ENCODE assay signal across 13 mouse cellular contexts in genomic region chr4:128904035-128904800, GRCm38 (mm10). TPM values are rescaled to one million over a fixed set of nuclear protein-coding genes. Genes with fewer than 3 reads are reported as not detected.
DNase-seq lines count a peak whose midpoint lies in the region; ATAC-seq and TF ChIP-seq lines count a peak whose summit lies in the region.
"Had no signal": no experiment of that assay in that cellular context is flagged by ENCODE, and none has a peak within 500 bp of the region (broad histone marks: within the 10 kb centered on the region; RNA-seq: fewer than 3 reads in every experiment).

No protein-coding gene starts in this region.

- peaks cover 8% of the 10 kb centered on the region; the same call in 1 of the 2 replicates for H3K27me3 ChIP-seq in heart, embryonic 13.5 days (replicated peaks)
- H3K27me3 ChIP-seq in embryonic facial prominence, embryonic 11.5 days (ENCODE audit: control insufficient read depth, insufficient read depth, low read length), result no peaks in the 10 kb centered on the region
- H3K27me3 ChIP-seq in limb, embryonic 15.5 days, result no peaks in the 10 kb centered on the region
- H3K27me3 ChIP-seq: intestine, embryonic 15.5 days; stomach, embryonic 15.5 days had no signal

- intact Hi-C loops in left cerebral cortex, postnatal 36 days (cut with DNase I), result no loop called here

- H3K4me2 ChIP-seq in heart, embryonic 13.5 days, result no peak overlapping the region
- H3K4me2 ChIP-seq in embryonic facial prominence, embryonic 11.5 days (ENCODE audit: low read depth, low read length), result no peak overlapping the region
- no peak overlapping the region for H3K4me2 ChIP-seq in limb, embryonic 15.5 days
- H3K4me2 ChIP-seq: intestine, embryonic 15.5 days; stomach, embryonic 15.5 days had no signal

- H3K36me3 ChIP-seq in heart, embryonic 13.5 days, result peaks cover 28% of the 10 kb centered on the region
- peaks cover 2% of the 10 kb centered on the region; the same call in 1 of the 2 replicates for H3K36me3 ChIP-seq in embryonic facial prominence, embryonic 11.5 days (replicated peaks; ENCODE audit: control insufficient read depth, insufficient read depth, low read depth, low read length)
- H3K36me3 ChIP-seq in limb, embryonic 15.5 days, result peaks cover 17% of the 10 kb centered on the region; the same call in 1 of the 2 replicates

- H3K27ac ChIP-seq in heart, embryonic 13.5 days (replicated peaks), result no peak overlapping the region
- H3K27ac ChIP-seq in embryonic facial prominence, embryonic 11.5 days (replicated peaks; ENCODE audit: low read depth, low read length), result peak overlapping the region; percentile 68
- H3K27ac ChIP-seq in limb, embryonic 15.5 days, result peak overlapping the region; percentile 38; the same call in 1 of the 2 replicates
- no peak overlapping the region for H3K27ac ChIP-seq in layer of hippocampus, adult 2 months
- H3K27ac ChIP-seq: intestine, embryonic 15.5 days; left cerebral cortex, adult 2 months; stomach, embryonic 15.5 days had no signal

- H3K4me1 ChIP-seq in heart, embryonic 13.5 days, result peaks cover 34% of the 10 kb centered on the region
- H3K4me1 ChIP-seq in embryonic facial prominence, embryonic 11.5 days (ENCODE audit: control insufficient read depth, insufficient read depth, low read length), result peaks cover 24% of the 10 kb centered on the region
- peaks cover 38% of the 10 kb centered on the region for H3K4me1 ChIP-seq in limb, embryonic 15.5 days

- no peaks in the 10 kb centered on the region for H3K9me3 ChIP-seq in heart, embryonic 13.5 days
- H3K9me3 ChIP-seq in embryonic facial prominence, embryonic 11.5 days (replicated peaks; ENCODE audit: control insufficient read depth, low read length), result no peaks in the 10 kb centered on the region
- no peaks in the 10 kb centered on the region for H3K9me3 ChIP-seq in limb, embryonic 15.5 days
- H3K9me3 ChIP-seq: intestine, embryonic 15.5 days; stomach, embryonic 15.5 days had no signal

- TF ChIP-seq CTCF in layer of hippocampus, adult 2 months (conservative IDR thresholded peaks at IDR 0.05), result no peak

- no peak for ATAC-seq in heart, embryonic 13.5 days (ENCODE audit: extremely low read depth, insufficient number of reproducible peaks, low FRiP score, low TSS enrichment)
- 0 out of 2 replicates have a peak, but pooled peaks have one; percentile 26 for ATAC-seq in embryonic facial prominence, embryonic 11.5 days (replicated peaks; ENCODE audit: insufficient number of reproducible peaks, low FRiP score, low TSS enrichment, low read depth)
- ATAC-seq in limb, embryonic 15.5 days (ENCODE audit: insufficient number of reproducible peaks, low FRiP score, low TSS enrichment, low read depth), result no peak
- ATAC-seq: intestine, embryonic 15.5 days had no signal

- 0 out of 2 replicates have a peak overlapping the region, but pooled peaks have one; percentile 26 for H3K9ac ChIP-seq in heart, embryonic 13.5 days
- H3K9ac ChIP-seq in embryonic facial prominence, embryonic 11.5 days (replicated peaks; ENCODE audit: low read length), result 0 out of 2 replicates have a peak overlapping the region, but pooled peaks have one; percentile 18
- no peak overlapping the region for H3K9ac ChIP-seq in limb, embryonic 15.5 days
- H3K9ac ChIP-seq: intestine, embryonic 15.5 days; stomach, embryonic 15.5 days had no signal

- WGBS in heart, embryonic 13.5 days, result 55% methylated on average over 8 of the region's 8 CpGs
- 30% methylated on average over 8 of the region's 8 CpGs for WGBS in embryonic facial prominence, embryonic 11.5 days
- WGBS in limb, embryonic 15.5 days, result 39% methylated on average over 8 of the region's 8 CpGs

- no peak for DNase-seq in heart, adult 18-20 months
- DNase-seq in brain, adult 2 months (ENCODE audit: low read depth, low spot score), result peak; percentile 69
- DNase-seq in embryonic facial prominence, embryonic 11.5 days (ENCODE audit: low spot score), result peak; percentile 83
- DNase-seq in left cerebral cortex, postnatal 36 days (ENCODE audit: low spot score in 2 of 2), result no peak
- no peak for DNase-seq in layer of hippocampus, adult 2 months (ENCODE audit: low spot score in 2 of 2)
- no peak for DNase-seq in gastrocnemius, postnatal 4 days (ENCODE audit: low spot score in 2 of 2)
- DNase-seq: lung, postnatal 4 days had no signal

- no peak overlapping the region for H3K4me3 ChIP-seq in heart, embryonic 13.5 days
- no peak overlapping the region for H3K4me3 ChIP-seq in embryonic facial prominence, embryonic 11.5 days (ENCODE audit: low read depth, low read length)
- H3K4me3 ChIP-seq in limb, embryonic 15.5 days, result no peak overlapping the region
- H3K4me3 ChIP-seq in layer of hippocampus, adult 2 months, result no peak overlapping the region
- H3K4me3 ChIP-seq: intestine, embryonic 15.5 days; left cerebral cortex, adult 2 months; stomach, embryonic 15.5 days had no signal

RNA-seq across cellular contexts. Expression of gene Trim62, which starts 20.8 kb away (rescaled TPM):
- polyA plus RNA-seq in heart, embryonic 13.5 days (2015; fragmentation: Nextera tagmentation; extraction: Ambion mirVana), result 2.8 and 2.9 TPM in 2 replicates
- total RNA-seq in heart, adult 18-20 months (2021), result 1 to 10 TPM; 1.1 to 1.3 TPM
- polyA plus RNA-seq in embryonic facial prominence, embryonic 11.5 days (2014; fragmentation: Nextera tagmentation; extraction: Ambion mirVana), result 13.9 and 14.6 TPM in 2 replicates
- polyA plus RNA-seq in limb, embryonic 15.5 days (2015; fragmentation: Nextera tagmentation; extraction: Ambion mirVana), result 5.5 and 5.7 TPM in 2 replicates
- total RNA-seq in left cerebral cortex, postnatal 36 days (2021), result 10 to 100 TPM; 17.6 to 18.9 TPM
- 10 to 100 TPM; 13.0 to 14.2 TPM for total RNA-seq in layer of hippocampus, adult 2 months (2021)
- total RNA-seq in gastrocnemius, postnatal 4 days (2021), result 1 to 10 TPM; 3.2 to 3.7 TPM

RNA-seq across cellular contexts. Expression of gene Azin2, which starts 58.0 kb away (rescaled TPM):
- polyA plus RNA-seq in heart, embryonic 13.5 days (2015; fragmentation: Nextera tagmentation; extraction: Ambion mirVana), result 7.4 TPM in 2 replicates
- 1 to 10 TPM; 2.3 to 3.5 TPM for total RNA-seq in heart, adult 18-20 months (2021)
- 14.0 and 14.6 TPM in 2 replicates for polyA plus RNA-seq in embryonic facial prominence, embryonic 11.5 days (2014; fragmentation: Nextera tagmentation; extraction: Ambion mirVana)
- polyA plus RNA-seq in limb, embryonic 15.5 days (2015; fragmentation: Nextera tagmentation; extraction: Ambion mirVana), result 27.0 and 27.1 TPM in 2 replicates
- total RNA-seq in left cerebral cortex, postnatal 36 days (2021), result 10 to 100 TPM; 53.8 to 56.6 TPM
- total RNA-seq in layer of hippocampus, adult 2 months (2021), result 10 to 100 TPM; 35.2 to 39.9 TPM
- total RNA-seq in gastrocnemius, postnatal 4 days (2021), result 1 to 10 TPM; 7.0 to 7.2 TPM
- total RNA-seq: neutrophil, adult 5-6 weeks had no signal

Comparison
In these comparisons a context has a peak if more than half of its experiments do, and no peak if none do; other contexts are left out.
1. H3K27ac ChIP-seq: peak in embryonic facial prominence, embryonic 11.5 days (single experiment) and limb, embryonic 15.5 days (single experiment); none in heart, embryonic 13.5 days (single experiment) and layer of hippocampus, adult 2 months (single experiment).
2. DNase-seq: peak in brain, adult 2 months (single experiment) and embryonic facial prominence, embryonic 11.5 days (single experiment); none in heart, adult 18-20 months (0 of 2), left cerebral cortex, postnatal 36 days (0 of 2), layer of hippocampus, adult 2 months (0 of 2) and gastrocnemius, postnatal 4 days (0 of 2).
3. RNA of gene Azin2, which starts 58.0 kb away (total RNA-seq): 53.8 to 56.6 TPM in left cerebral cortex, postnatal 36 days and 35.2 to 39.9 TPM in layer of hippocampus, adult 2 months; 7.0 to 7.2 TPM in gastrocnemius, postnatal 4 days and 2.3 to 3.5 TPM in heart, adult 18-20 months; every median in the first group is over 4 times any median in the second.